Mouse (Mus musculus) spleen, postnatal 36 days (tissue): ENCODE measurements at regions not wholly inside any gene's neighbourhood (a gene's known extent, or its start where the extent isn't known, plus 50 kb on each side); places are given as distances from the start of the nearest gene placed in this dataset.

Experiments used
- DNase-seq, 2 experiments: peaks; one replicate each; pipeline ENCODE4 v3.0.0; 2022; ENCODE audit warnings: low spot score in 2 of 2, mixed read lengths in 1 of 2

- no peak for DNase-seq
Measured at GRCm38 (mm10) chr4:11903861-11904260, 77.2 kb downstream of the Gm10604 start.

- DNase-seq, result no peak
Measured at GRCm38 (mm10) chr4:11903401-11903800, 77.7 kb downstream of the Gm10604 start.

- DNase-seq, result peak; percentile 43 to 49
Measured at GRCm38 (mm10) chr4:11899979-11900624, 81.0 kb downstream of the Gm10604 start.

GRCm38 (mm10) chr4:11897231-11897630 is 83.8 kb downstream of the Gm10604 start:
- DNase-seq, result no peak

GRCm38 (mm10) chr4:11895857-11896825 is 84.9 kb downstream of the Gm10604 start:
- peak in 1 of 2 experiments; percentile 4 for DNase-seq

GRCm38 (mm10) chr4:11893560-11894205 is 87.4 kb downstream of the Gm10604 start:
- DNase-seq, result no peak

GRCm38 (mm10) chr4:11889039-11889600 is 91.9 kb downstream of the Gm10604 start:
- DNase-seq, result no peak

GRCm38 (mm10) chr4:11887377-11887776 is 93.7 kb downstream of the Gm10604 start:
- no peak for DNase-seq

- no peak for DNase-seq
Measured at GRCm38 (mm10) chr4:11885499-11885898, 95.6 kb downstream of the Gm10604 start.

- no peak for DNase-seq
Measured at GRCm38 (mm10) chr4:11884818-11885217, 96.2 kb downstream of the Gm10604 start.

- no peak for DNase-seq
Measured at GRCm38 (mm10) chr4:11883295-11883694, 97.8 kb downstream of the Gm10604 start.

GRCm38 (mm10) chr4:11882666-11883065 is 98.4 kb downstream of the Gm10604 start:
- DNase-seq, result no peak

- DNase-seq, result no peak
Measured at GRCm38 (mm10) chr4:11878638-11879037, 102.4 kb downstream of the Gm10604 start.

- DNase-seq, result no peak
Measured at GRCm38 (mm10) chr4:11877945-11878344, 103.1 kb downstream of the Gm10604 start.

GRCm38 (mm10) chr4:11876009-11876408 is 105.1 kb downstream of the Gm10604 start:
- DNase-seq, result no peak

- no peak for DNase-seq
Measured at GRCm38 (mm10) chr4:11874586-11875264, 106.3 kb downstream of the Gm10604 start.

GRCm38 (mm10) chr4:11872036-11872435 is 109.0 kb downstream of the Gm10604 start:
- DNase-seq, result no peak

GRCm38 (mm10) chr4:11869721-11870120 is 111.3 kb downstream of the Gm10604 start:
- DNase-seq, result no peak

- DNase-seq, result no peak
Measured at GRCm38 (mm10) chr4:11868565-11868964, 112.5 kb downstream of the Gm10604 start.
